Mouse (Mus musculus): Measurements from ENCODE around the gene Dpagt1. TPM values are rescaled to one million over a fixed set of nuclear protein-coding genes. Genes with fewer than 3 reads are reported as not detected.

The Dpagt1 gene
- total RNA-seq (2014; fragmentation: Nextera tagmentation) (31.0 and 35.5 TPM in 2 replicates), total RNA-seq (2017) (7.9 and 10.1 TPM in 2 replicates)

DNA sequence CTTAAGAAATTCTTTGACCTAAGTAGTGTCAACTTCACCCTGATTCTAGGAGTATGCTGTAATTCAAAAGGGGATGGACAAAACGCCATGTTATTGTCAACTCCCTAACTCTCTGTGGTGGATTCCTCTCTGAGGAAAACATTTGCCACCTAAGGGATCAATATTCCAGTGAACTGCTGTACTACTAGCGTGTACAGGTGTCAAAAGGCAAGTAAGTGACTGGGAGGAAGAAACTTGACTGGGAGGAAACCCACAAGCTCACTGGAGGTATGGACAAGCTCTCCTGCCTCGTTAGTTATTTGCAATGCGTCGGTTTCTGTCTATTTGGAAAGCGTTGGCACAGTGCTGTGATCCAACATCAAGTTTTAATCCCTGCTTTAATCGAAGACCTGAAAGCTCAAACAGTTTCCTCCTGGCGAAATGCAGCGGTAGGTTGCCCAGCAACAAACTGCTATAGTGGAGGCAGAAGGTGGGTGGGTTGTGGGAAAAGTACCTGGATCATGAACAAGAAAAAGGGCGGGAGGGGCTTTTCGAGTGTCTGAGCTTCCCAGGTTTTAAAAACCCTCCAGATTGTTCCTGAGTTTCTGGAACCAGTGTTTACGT is at the start of gene Dpagt1:
TSS of gene Dpagt1 (plus strand) at position 252 of the 603 bp plus-strand sequence.
- ATAC-seq (replicated peaks; ENCODE audit: low FRiP score, low TSS enrichment, poor library complexity, severe bottlenecking): no peak

GRCm38 (mm10) chr9:44283183-44283582 is 42.6 kb upstream of the Dpagt1 start:
- no peak for ATAC-seq (replicated peaks; ENCODE audit: low FRiP score, low TSS enrichment, poor library complexity, severe bottlenecking)

DNA sequence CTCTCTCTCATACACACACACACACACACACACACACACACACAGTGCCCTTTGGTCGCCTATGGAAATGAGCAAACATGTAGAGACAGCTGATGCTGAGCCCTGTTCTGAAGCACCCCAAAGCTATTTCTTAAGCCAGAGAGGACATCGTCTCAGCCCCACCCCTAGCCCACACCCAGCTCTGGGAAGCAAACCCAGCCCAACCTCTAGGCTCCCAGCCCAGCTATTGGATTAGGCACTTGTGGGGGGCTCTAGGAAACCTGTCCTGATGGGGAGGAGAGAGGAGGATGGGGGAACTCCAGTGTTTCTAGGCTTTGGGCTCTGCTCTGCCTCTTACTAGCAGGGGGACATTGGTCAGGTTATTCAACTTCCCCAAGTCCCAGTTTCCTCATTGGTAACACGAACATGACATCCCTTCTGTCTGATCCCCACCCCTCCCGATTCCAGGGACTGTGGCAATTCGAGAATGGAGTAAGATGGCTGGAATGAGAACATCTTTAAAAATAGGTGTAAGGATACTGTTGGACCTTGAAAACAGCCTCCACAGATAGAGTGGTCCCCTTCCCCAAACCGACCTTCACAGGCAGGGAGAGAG is 39.5 kb upstream of the Dpagt1 start:
- ATAC-seq (replicated peaks; ENCODE audit: low FRiP score, low TSS enrichment, poor library complexity, severe bottlenecking): no peak

- ATAC-seq (replicated peaks; ENCODE audit: low FRiP score, low TSS enrichment, poor library complexity, severe bottlenecking): no peak
These were observed 38.8 kb upstream of the Dpagt1 start for GRCm38 (mm10) chr9:44287003-44287400.

- peak; percentile 42 for ATAC-seq (replicated peaks; ENCODE audit: low FRiP score, low TSS enrichment, poor library complexity, severe bottlenecking)
These were observed 38.3 kb upstream of the Dpagt1 start for GRCm38 (mm10) chr9:44287401-44288075.

GRCm38 (mm10) chr9:44288076-44288958 is 37.5 kb upstream of the Dpagt1 start, which contains the start of gene Abcg4:
Abcg4 (minus strand) TSS chr9:44288615.
- ATAC-seq (replicated peaks; ENCODE audit: low FRiP score, low TSS enrichment, poor library complexity, severe bottlenecking): peak; percentile 86

- ATAC-seq (replicated peaks; ENCODE audit: low FRiP score, low TSS enrichment, poor library complexity, severe bottlenecking): no peak; the same call in 1 of the 2 replicates
These were observed 36.9 kb upstream of the Dpagt1 start for GRCm38 (mm10) chr9:44288959-44289291.

GRCm38 (mm10) chr9:44292490-44292889 is 33.3 kb upstream of the Dpagt1 start:
- ATAC-seq (replicated peaks; ENCODE audit: low FRiP score, low TSS enrichment, poor library complexity, severe bottlenecking): no peak

DNA sequence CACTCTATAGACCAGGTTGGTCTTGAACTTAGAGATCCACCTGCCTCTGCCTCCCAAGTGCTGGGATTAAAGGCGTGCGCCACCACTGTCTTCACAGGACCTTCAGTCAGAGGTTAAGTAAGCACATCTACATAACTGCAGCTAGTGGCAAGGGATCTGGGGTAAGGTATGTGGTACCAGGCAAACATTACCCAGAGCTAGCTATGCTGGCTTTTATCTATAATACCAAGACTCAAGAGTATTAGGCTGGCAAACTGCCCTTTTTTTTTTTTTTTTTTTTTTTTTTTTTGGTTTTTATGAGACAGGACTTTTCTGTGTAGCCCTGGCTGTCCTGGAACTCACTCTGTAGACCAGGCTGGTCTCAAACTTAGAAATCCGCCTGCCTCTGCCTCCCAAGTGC is 25.8 kb upstream of the Dpagt1 start:
- ATAC-seq (replicated peaks; ENCODE audit: low FRiP score, low TSS enrichment, poor library complexity, severe bottlenecking): peak; percentile 94

DNA sequence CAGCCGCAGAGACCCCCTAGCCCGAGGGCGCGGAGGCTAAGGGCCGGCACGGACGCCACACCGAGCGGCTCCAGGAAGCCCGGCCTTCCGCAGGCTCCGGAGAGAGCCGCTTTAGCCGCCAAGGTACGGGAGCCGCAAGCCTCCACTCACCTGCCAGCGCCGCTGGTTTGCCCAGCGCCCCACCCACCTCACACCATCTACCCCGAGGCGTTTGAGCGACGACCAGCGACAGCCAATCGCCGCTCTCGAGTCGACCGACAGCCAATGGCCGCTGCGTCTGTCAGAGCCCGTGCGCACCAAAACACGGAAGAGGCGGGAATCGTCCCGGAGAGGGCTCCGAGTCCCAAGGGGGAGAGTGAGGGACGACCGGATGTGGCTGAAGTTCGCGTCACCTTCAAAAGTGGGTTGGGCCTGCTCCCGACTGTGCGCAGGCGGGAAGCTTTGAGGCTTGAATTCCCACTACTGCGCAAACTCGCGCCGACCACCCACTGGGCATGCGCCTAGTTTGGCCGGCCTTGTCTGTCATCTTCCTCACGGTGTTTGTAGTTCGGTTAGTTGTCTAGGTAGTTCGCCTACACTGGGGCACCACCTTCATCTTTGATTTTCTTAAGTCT is 20.2 kb upstream of the Dpagt1 start, which contains the start of gene Hinfp:
TSS of gene Hinfp (minus strand) at position 206 of the 614 bp plus-strand sequence.
- peak; percentile 100 for ATAC-seq (replicated peaks; ENCODE audit: low FRiP score, low TSS enrichment, poor library complexity, severe bottlenecking)

DNA sequence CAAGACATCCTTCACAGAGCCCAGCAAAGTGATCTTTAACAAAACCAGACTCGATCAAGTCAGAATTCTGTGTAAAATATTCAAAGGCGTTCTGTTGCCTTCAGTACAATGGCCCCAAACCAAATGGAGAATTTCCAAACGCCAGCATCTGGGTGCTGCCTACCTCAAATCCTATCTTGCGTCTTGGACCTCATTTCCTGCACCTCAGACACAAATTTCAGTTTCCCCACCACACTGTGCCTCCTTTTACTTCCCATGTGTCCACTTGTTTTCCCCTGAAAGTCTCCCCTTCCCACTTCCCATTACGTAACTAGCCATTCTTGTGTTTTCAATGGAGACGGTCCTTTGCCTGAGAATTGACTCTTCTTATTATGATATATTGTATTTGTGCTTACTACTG is 19.3 kb upstream of the Dpagt1 start:
- no peak for ATAC-seq (replicated peaks; ENCODE audit: low FRiP score, low TSS enrichment, poor library complexity, severe bottlenecking)

- no peak for ATAC-seq (replicated peaks; ENCODE audit: low FRiP score, low TSS enrichment, poor library complexity, severe bottlenecking)
These were observed 18.6 kb upstream of the Dpagt1 start for GRCm38 (mm10) chr9:44307248-44307647.

- ATAC-seq (replicated peaks; ENCODE audit: low FRiP score, low TSS enrichment, poor library complexity, severe bottlenecking): no peak
These were observed 16.1 kb upstream of the Dpagt1 start for GRCm38 (mm10) chr9:44309756-44310155.

- no peak for ATAC-seq (replicated peaks; ENCODE audit: low FRiP score, low TSS enrichment, poor library complexity, severe bottlenecking)
These were observed 15.1 kb upstream of the Dpagt1 start for GRCm38 (mm10) chr9:44310750-44311135.

DNA sequence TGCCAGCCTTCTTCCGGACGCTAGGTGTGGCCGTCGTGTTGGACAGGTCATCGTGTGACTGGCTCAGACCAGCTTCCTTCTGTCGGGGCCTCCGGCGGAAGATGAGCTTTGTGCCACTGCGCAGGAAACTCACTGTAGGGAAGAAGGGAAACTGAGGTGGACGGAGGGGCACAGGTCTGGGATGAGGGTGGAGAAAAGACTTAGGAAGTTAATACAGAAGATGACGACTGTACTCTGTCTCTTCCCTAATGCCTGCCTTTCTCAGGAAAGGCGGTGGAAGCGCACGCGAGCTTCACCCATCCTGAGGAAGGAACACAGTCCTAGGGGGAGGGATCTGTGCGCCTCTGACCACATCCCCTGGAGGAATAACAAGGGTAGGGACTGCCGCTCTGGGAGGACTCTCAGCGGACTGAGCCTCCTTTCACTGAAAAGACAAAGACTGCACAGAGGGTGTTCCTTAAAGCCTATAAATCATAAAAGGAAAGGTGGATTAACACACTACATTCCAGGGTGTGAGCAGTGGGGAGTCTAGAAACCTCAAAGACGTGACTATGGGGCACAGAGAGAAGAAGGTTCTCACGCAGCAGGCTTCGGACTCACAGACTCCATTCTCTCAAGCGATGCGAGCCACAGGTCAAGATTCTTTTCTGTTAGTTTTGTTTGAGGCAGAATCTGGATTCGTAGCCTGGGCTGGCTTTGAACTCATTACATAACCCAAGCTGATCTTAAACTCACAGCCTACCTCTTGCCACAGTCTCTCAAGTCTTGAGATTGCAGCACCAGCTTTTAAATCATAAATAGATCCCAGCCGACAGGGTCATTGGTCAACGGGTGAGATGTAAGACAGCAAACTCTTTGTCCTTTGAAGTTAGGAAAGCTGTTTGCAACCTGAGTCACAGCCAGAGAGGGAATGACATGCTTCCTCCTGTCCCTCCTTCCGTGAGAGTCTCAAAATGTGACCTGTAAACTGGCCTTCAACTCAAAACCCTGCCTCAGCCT is 14.4 kb upstream of the Dpagt1 start:
- no peak for ATAC-seq (replicated peaks; ENCODE audit: low FRiP score, low TSS enrichment, poor library complexity, severe bottlenecking)

- ATAC-seq (replicated peaks; ENCODE audit: low FRiP score, low TSS enrichment, poor library complexity, severe bottlenecking): no peak
These were observed 12.2 kb upstream of the Dpagt1 start for GRCm38 (mm10) chr9:44313476-44314256.

DNA sequence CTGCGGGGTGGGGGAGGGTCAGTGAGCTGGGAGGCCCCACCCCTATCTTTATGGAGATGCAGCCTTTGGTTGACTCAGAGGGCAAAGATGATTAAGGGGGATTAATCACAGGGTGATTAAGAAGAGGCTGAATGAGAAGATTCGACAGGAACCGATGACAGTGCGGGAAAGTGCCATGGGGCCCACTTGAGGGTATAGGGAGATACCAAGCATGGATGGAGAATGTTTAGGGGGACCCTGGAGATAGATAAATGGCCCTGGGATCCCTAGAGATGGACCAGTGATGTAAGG is 11.6 kb upstream of the Dpagt1 start:
- ATAC-seq (replicated peaks; ENCODE audit: low FRiP score, low TSS enrichment, poor library complexity, severe bottlenecking): no peak

GRCm38 (mm10) chr9:44314910-44315309 is 10.9 kb upstream of the Dpagt1 start:
- ATAC-seq (replicated peaks; ENCODE audit: low FRiP score, low TSS enrichment, poor library complexity, severe bottlenecking): no peak
